Mouse (Mus musculus): ENCODE results near the gene Colec11.
A peak's percentile ranks its signal among the peaks of the same experiment; 100 is the strongest.

Colec11 gene

GRCm38 (mm10) chr12:28602259-28602658 is 20.9 kb downstream of the Colec11 start:
- no peak for DNase-seq (ENCODE audit: low read depth)

GRCm38 (mm10) chr12:28598526-28598991 is 24.6 kb downstream of the Colec11 start:
- DNase-seq (ENCODE audit: low read depth): no peak

GRCm38 (mm10) chr12:28598110-28598509 is 25.1 kb downstream of the Colec11 start:
- no peak for DNase-seq (ENCODE audit: low read depth)

- no peak for DNase-seq (ENCODE audit: low read depth)
These were observed 25.5 kb downstream of the Colec11 start for GRCm38 (mm10) chr12:28597699-28598098.

- no peak for DNase-seq (ENCODE audit: low read depth)
These were observed 26.3 kb downstream of the Colec11 start for GRCm38 (mm10) chr12:28596851-28597250.

GRCm38 (mm10) chr12:28590428-28590827 is 32.7 kb downstream of the Colec11 start:
- DNase-seq (ENCODE audit: low read depth): no peak

- DNase-seq (ENCODE audit: low read depth): peak; percentile 25
These were observed 33.9 kb downstream of the Colec11 start for GRCm38 (mm10) chr12:28589090-28589868.

GRCm38 (mm10) chr12:28587949-28588348 is 35.2 kb downstream of the Colec11 start:
- no peak for DNase-seq (ENCODE audit: low read depth)

GRCm38 (mm10) chr12:28584036-28584435 is 39.1 kb downstream of the Colec11 start:
- DNase-seq (ENCODE audit: low read depth): no peak

- DNase-seq (ENCODE audit: low read depth): no peak
These were observed 40.8 kb downstream of the Colec11 start, which contains the start of gene Allc for GRCm38 (mm10) chr12:28582423-28582822. Allc (minus strand) TSS chr12:28582523.

GRCm38 (mm10) chr12:28579132-28579531 is 44.0 kb downstream of the Colec11 start:
- DNase-seq (ENCODE audit: low read depth): no peak

GRCm38 (mm10) chr12:28578147-28578546 is 45.0 kb downstream of the Colec11 start:
- DNase-seq (ENCODE audit: low read depth): no peak

- no peak for DNase-seq (ENCODE audit: low read depth)
These were observed 47.7 kb downstream of the Colec11 start for GRCm38 (mm10) chr12:28575366-28576070.

- DNase-seq (ENCODE audit: low read depth): no peak
These were observed 50.9 kb downstream of the Colec11 start for GRCm38 (mm10) chr12:28572241-28572640.

- no peak for DNase-seq (ENCODE audit: low read depth)
These were observed 70.9 kb downstream of the Colec11 start, which contains the start of gene Dcdc2c for GRCm38 (mm10) chr12:28552299-28552698. Dcdc2c (minus strand) TSS chr12:28552399.

- DNase-seq (ENCODE audit: low read depth): no peak
These were observed 71.4 kb downstream of the Colec11 start for GRCm38 (mm10) chr12:28551775-28552174.

GRCm38 (mm10) chr12:28548887-28549286 is 74.3 kb downstream of the Colec11 start:
- DNase-seq (ENCODE audit: low read depth): no peak
